Mouse (Mus musculus) liver, postnatal 0 days (tissue): ENCODE results near the gene Rnf128.

ENCODE experiments used
- CTCF ChIP-seq: sonication (generic); IDR thresholded peaks from 2 replicates; pipeline ENCODE4 v1.5.1; 2016; ENCODE audit warnings: antibody characterized with exemption, low read depth
- EP300 ChIP-seq: IDR thresholded peaks from 2 replicates; pipeline ENCODE4 v1.6.1; 2016; ENCODE audit warnings: antibody characterized with exemption, low read depth, mild to moderate bottlenecking

DNA sequence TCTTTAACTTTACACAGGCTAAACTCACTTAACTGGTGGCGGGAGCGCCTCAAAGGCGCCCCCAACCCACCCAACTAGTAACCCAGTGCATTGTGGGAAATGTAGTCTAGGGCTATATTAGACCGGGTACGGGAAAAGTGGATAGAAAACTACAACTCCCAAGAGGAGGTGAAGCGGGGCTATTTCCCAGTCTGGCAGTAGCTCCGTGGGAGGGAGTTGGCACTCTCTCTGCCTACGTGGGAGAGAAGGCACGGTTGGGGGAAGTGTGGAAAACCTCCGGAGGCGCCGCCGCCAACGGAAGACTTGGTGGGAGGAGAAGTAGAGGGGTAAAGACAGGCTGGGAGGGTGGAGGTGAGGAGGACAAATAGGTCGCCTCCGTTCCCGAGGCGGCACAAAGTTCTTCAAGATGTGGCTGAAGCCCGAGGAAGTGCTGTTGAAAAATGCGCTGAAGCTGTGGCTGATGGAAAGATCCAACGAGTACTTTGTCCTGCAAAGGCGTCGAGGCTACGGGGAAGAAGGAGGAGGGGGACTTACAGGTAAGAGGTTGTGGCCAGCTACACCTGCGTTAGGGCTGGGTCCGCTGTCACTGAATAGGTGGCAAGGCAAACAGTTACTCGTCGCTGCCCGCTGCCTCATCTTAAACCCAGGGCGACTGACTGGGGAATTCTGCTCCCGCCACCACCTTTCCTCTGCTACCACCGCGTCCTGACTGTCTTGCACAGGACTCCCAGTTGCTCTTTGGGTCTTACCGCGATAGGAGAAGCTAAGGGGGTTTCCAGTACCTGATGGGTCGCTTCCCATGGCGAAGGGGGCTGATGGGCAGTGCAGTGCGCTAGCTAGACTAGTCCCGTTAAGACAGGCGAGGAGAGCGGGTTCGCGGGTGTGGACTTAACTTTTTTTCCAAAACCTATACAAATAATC, 121.9 kb downstream of the Rnf128 start, which contains the start of gene Tbc1d8b:
- TF ChIP-seq CTCF (no peak), EP300 (no peak)
